Mouse (Mus musculus): ENCODE measurements around the gene Phc2. TPM values are rescaled to one million over a fixed set of nuclear protein-coding genes. Genes with fewer than 3 reads are reported as not detected.

Gene Phc2
- total and polyA plus RNA-seq, 3 experiments, result 23.7 to 65.5 TPM; not detected in 1

DNA sequence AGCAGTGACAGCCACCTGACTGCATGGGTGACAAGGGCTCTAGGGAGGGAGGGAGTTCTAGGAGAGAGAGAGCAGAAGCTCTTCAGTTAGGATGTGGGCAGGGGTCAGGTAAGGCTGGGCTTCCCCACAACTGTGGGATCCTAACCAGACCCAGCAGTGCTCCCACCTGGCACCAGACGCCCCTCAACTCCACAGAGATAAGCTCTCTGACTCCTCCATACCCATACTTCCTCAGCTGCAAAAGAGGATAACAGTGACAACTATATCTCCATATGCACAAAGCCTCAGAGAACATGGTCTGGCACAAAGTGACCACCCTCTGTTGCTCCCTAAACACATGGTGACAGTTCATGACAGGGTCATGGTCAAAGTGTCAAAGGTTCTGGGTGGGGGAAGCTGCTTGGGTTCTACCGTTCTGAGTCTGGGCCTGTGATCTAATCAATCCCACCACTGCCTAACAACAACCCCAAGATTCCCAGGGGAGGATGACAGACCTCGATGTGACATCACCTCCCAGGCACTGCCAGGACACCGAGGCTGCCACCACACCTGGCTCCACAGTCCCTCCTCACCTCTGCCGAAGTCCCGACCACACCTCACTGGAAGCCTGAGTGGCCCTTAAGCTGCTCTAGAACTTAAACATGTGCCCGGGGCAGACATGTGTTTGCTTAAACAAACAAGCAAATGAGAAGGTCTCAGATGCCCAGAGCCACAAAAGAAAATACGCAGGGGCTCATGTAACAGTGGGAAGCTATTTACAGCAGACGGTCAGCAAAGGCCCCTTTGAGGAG is 147.4 kb downstream of the Phc2 start (continued):
- TF ChIP-seq MAFK (IDR thresholded peaks at IDR 0.05; ENCODE audit: borderline replicate concordance, low read depth, low read length), result no peak
- no peak for TF ChIP-seq UBTF (IDR thresholded peaks at IDR 0.05; ENCODE audit: borderline replicate concordance, insufficient read depth, low read depth, low read length)
- no peak for TF ChIP-seq JUND (IDR thresholded peaks at IDR 0.05; ENCODE audit: low read depth, low read length)
- TF ChIP-seq GABPA (IDR thresholded peaks at IDR 0.05; ENCODE audit: low read depth, low read length), result no peak
- TF ChIP-seq MEF2A (IDR thresholded peaks at IDR 0.05; ENCODE audit: extremely low read depth, insufficient replicate concordance, low read depth, low read length, poor library complexity, severe bottlenecking), result no peak
- TF ChIP-seq E2F4 (IDR thresholded peaks at IDR 0.05; ENCODE audit: borderline replicate concordance, low read depth, low read length), result no peak
- no peak for TF ChIP-seq MYC (IDR thresholded peaks at IDR 0.05; ENCODE audit: low read depth, low read length)
- TF ChIP-seq EP300 (IDR thresholded peaks at IDR 0.05; ENCODE audit: low read depth in 1 of 2, low read length in 2 of 2), result peak; percentile 54 to 69
- TF ChIP-seq SIN3A (IDR thresholded peaks at IDR 0.05; ENCODE audit: low read length), result peak; percentile 23; the same call in 1 of the 2 replicates
- no peak for TF ChIP-seq MYB (IDR thresholded peaks at IDR 0.05; ENCODE audit: low read depth, low read length)
- no peak for TF ChIP-seq NRF1 (IDR thresholded peaks at IDR 0.05; ENCODE audit: insufficient read depth, low read depth, low read length, poor library complexity, severe bottlenecking)
- TF ChIP-seq MXI1 (IDR thresholded peaks at IDR 0.05; ENCODE audit: low read depth, low read length), result peak; percentile 50

Other genes with a start within 250 kb of the Phc2 start
- 5.5 and 5.6 TPM in 2 replicates for gene Zscan20, start 44.6 kb upstream of the Phc2 start, total RNA-seq (2012; rRNA removed)
- gene Zscan20, start 44.6 kb upstream of the Phc2 start, polyA plus RNA-seq (2012; ENCODE audit: insufficient read depth in 1 of 2, insufficient read length in 2 of 2, low read depth in 1 of 2, low replicate concordance in 2 of 2, missing spikeins in 1 of 2), result 1 to 10 TPM in 1 of 2 experiments, not detected in 1; 4.3 TPM
- gene Tlr12, start 36.1 kb upstream of the Phc2 start, total RNA-seq (2012; rRNA removed), result not detected in 2 replicates
- gene Tlr12, start 36.1 kb upstream of the Phc2 start, polyA plus RNA-seq (2012; ENCODE audit: insufficient read depth in 1 of 2, insufficient read length in 2 of 2, low read depth in 1 of 2, low replicate concordance in 2 of 2, missing spikeins in 1 of 2), result not detected
- not detected in 2 replicates for gene A3galt2, start 100.7 kb downstream of the Phc2 start, total RNA-seq (2012; rRNA removed)
- gene A3galt2, start 100.7 kb downstream of the Phc2 start, polyA plus RNA-seq (2012; ENCODE audit: insufficient read depth in 1 of 2, insufficient read length in 2 of 2, low read depth in 1 of 2, low replicate concordance in 2 of 2, missing spikeins in 1 of 2), result under 1 TPM in 1 of 2 experiments, not detected in 1; 0.06 TPM
- 2.4 and 2.7 TPM in 2 replicates for gene Zfp362, start 151.3 kb downstream of the Phc2 start, total RNA-seq (2012; rRNA removed)
- gene Zfp362, start 151.3 kb downstream of the Phc2 start, polyA plus RNA-seq (2012; ENCODE audit: insufficient read depth in 1 of 2, insufficient read length in 2 of 2, low read depth in 1 of 2, low replicate concordance in 2 of 2, missing spikeins in 1 of 2), result 10 to 100 TPM in 1 of 2 experiments, not detected in 1; 30.1 TPM
- gene Trim62, start 228.9 kb downstream of the Phc2 start, total RNA-seq (2012; rRNA removed), result 0.07 and 0.12 TPM in 2 replicates
- gene Trim62, start 228.9 kb downstream of the Phc2 start, polyA plus RNA-seq (2012; ENCODE audit: insufficient read depth in 1 of 2, insufficient read length in 2 of 2, low read depth in 1 of 2, low replicate concordance in 2 of 2, missing spikeins in 1 of 2), result 1 to 10 TPM in 1 of 2 experiments, not detected in 1; 1.2 TPM

All from MEL (cell line).